Mouse (Mus musculus) bone marrow, adult 2 months (tissue): Measurements from ENCODE around the gene Chd4.

ENCODE experiments used
- CTCF ChIP-seq: fragments of 200-500 bp; IDR thresholded peaks from 2 replicates; pipeline ENCODE4 v1.5.1; 2011; ENCODE audit warnings: low read length, control low read depth; ENCODE audit not compliant: control insufficient read depth, insufficient read depth
- POLR2A ChIP-seq: fragments of 200-500 bp; IDR thresholded peaks from 2 replicates; pipeline ENCODE4 v1.6.1; 2011; ENCODE audit warnings: low read depth, mild to moderate bottlenecking, control low read depth, low read length, borderline replicate concordance; ENCODE audit not compliant: control insufficient read depth

DNA sequence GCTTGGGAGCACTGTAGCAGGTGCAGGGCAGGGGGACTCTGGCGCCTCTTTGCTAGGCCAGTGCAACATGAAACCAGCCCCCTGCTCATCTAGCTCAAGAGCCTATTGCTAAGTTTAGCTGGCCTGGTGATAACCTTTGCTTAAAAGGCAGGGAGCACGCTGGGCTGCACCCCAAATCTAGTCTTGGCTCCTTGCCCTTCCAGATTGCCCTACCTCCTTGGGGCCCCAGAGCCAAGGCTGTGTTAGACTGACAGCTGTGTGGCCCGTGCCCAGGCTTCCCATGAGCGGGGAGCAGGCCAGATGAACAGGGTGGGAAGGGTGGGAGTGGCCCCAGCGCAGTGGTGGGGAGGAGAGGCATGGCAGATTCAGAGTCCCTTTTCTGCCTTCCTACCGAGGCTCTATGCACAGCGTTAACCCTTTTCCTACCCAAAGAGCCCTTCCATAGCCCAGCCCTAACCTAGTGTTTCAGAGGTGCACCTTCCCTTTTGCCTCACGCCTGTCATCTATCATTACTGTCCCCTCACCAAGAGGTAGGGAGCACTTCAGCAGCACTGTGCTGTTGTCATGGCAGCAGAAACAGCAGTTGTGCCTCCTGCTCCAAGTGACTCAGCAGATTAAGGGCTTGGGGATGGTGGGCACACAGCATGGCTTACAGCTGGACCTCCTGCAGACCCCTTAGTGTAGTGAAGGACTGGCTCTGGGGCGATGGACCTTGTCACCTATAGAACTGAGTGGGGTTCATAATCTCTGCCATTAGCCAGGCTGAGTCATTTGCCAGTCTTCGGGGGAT is 71.3 kb downstream of the Chd4 start:
- no peak for TF ChIP-seq CTCF
- no peak for TF ChIP-seq POLR2A
